Mouse (Mus musculus): ENCODE data around the gene Hist2h2bb.

- TF ChIP-seq CTCF (IDR thresholded peaks at IDR 0.05; ENCODE audit: extremely low read depth, insufficient read depth, low read length) = no peak
- TF ChIP-seq POLR2A (IDR thresholded peaks at IDR 0.05; ENCODE audit: extremely low read depth, insufficient read depth, low read length) = no peak
These were observed 3.3 kb upstream of the Hist2h2bb start for GRCm38 (mm10) chr3:96266132-96266710.
